Mouse (Mus musculus): ENCODE results near the gene Acot8. TPM values are rescaled to one million over a fixed set of nuclear protein-coding genes. Genes with fewer than 3 reads are reported as not detected.

The Acot8 gene
- polyA plus RNA-seq, 1 experiment from 2014 or later: 19.9 TPM

DNA sequence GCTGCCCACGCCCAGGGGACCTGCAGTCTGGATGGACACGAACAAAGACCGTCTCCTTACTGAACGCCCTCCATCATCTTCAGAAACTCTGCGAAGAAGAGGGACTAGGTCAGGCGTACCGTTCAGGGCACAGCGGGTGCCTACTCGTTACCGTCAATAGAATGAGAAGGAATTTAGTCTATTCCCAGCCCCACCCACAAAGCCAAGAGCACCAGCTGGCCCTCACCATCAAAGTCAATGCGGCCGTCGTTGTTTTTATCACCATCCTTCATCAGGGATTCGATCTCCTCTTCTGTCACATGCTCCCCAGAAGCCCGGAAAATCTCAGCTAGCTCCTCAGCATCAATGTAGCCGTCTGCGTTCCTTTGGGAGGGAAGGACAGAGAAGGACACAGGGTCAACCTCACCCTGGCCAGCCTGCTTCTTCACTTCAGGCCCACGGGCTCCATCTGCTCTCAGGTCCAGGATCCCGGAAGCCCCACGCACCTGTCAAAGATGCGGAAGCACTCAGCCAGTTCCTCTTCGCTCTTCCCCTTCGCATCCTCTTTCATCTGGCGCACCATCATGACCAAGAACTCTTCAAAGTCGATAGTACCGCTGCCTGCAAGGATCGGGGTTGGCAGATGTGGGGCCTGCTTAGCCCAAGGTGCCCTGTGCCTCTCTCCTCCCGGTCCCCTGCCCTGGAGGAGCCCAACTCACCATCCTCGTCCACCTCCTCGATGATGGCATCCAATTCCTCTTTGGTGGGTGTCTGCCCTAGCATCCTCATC, 27.3 kb downstream of the Acot8 start:
- ATAC-seq: no peak
- Histone ChIP-seq H3K4me2 (replicated peaks) (no peak overlapping the region), H3K4me1 (replicated peaks) (no peaks in the 10 kb centered on the region), H3K27me3 (no peaks in the 10 kb centered on the region), H3K9ac (replicated peaks) (no peak overlapping the region), H3K9me3 (no peaks in the 10 kb centered on the region), H3K36me3 (peaks cover 4% of the 10 kb centered on the region; the same call in 1 of the 2 replicates), H3K27ac (no peak overlapping the region), H3K4me3 (replicated peaks) (no peak overlapping the region)
- 86% methylated on average over 30 of the region's 30 CpGs for whole genome bisulfite sequencing

DNA sequence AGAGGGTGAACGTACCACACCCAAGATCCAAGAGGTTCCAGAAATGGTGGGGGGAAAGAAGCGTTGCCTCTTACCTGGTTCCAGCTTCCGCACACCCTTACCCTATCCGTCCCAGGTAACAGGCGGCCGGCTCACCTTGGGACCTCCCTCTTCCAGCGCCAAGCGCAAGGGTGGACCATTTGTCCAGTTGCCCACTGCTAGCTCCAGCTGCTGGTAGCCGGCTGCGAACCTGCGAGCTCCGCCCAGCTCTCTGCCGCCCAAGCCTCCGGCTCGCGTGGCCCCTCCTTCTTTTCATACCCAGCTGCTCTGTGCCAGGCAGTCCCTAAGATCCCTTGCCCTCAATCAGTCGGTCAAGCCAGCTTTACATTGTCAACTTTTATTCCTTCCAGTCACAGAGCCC, 27.9 kb downstream of the Acot8 start:
- Histone ChIP-seq H3K9ac (replicated peaks) (no peak overlapping the region), H3K4me3 (replicated peaks) (no peak overlapping the region), H3K36me3 (peaks cover 4% of the 10 kb centered on the region; the same call in 1 of the 2 replicates), H3K9me3 (no peaks in the 10 kb centered on the region), H3K27ac (no peak overlapping the region), H3K4me1 (replicated peaks) (peaks cover 6% of the 10 kb centered on the region), H3K27me3 (no peaks in the 10 kb centered on the region), H3K4me2 (replicated peaks) (no peak overlapping the region)
- 72% methylated on average over 17 of the region's 17 CpGs for WGBS
- no peak for ATAC-seq

DNA sequence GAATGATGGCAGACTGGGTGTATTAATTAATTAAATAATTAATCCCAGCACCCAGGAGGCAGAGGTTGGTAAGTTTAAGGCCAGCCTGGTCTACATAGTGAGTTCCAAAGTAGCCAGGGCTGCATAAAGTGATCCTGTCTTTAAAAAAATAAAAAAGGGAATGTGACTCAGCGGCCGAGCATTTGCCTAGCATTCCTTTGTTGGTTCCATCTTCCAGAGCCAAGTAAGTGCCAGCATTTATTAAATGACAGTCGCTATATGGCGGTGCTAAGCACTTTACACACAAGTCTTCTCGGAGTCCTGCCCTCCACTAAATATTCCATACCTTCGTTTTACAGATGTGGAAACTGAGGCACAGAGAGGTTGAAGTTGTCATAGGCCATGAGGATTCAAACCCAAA, 28.6 kb downstream of the Acot8 start:
- no peak for ATAC-seq
- no peaks in the 10 kb centered on the region for H3K27me3 ChIP-seq
- H3K4me2 ChIP-seq (replicated peaks): no peak overlapping the region
- H3K9me3 ChIP-seq: no peaks in the 10 kb centered on the region
- no peak overlapping the region for H3K4me3 ChIP-seq (replicated peaks)
- peaks cover 13% of the 10 kb centered on the region for H3K4me1 ChIP-seq (replicated peaks)
- peaks cover 9% of the 10 kb centered on the region; the same call in 1 of the 2 replicates for H3K36me3 ChIP-seq
- 89% methylated on average over 6 of the region's 6 CpGs for WGBS
- H3K27ac ChIP-seq: no peak overlapping the region
- H3K9ac ChIP-seq (replicated peaks): no peak overlapping the region

DNA sequence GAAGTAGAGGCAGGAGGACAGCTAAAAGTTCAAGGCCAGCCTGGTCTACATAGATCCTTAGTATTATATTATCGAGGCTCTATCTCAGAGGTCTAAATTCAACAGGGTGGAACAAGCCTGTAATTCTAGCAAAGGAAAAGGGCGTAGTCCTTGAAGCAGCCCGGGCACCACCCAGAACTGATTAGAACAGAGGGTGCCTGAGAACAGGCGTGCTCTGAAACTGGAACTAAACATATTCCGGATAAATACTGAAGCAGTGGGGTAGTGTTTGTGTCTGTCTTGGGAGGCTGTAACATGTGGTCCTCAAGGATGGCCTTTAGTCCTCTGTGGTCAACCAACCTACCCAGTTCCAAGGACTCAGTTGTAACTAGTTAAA, 30.7 kb downstream of the Acot8 start:
- no peak overlapping the region for H3K27ac ChIP-seq
- 90% methylated on average over 5 of the region's 5 CpGs for WGBS
- peaks cover 26% of the 10 kb centered on the region for H3K4me1 ChIP-seq (replicated peaks)
- H3K9me3 ChIP-seq: no peaks in the 10 kb centered on the region
- no peak overlapping the region for H3K4me3 ChIP-seq (replicated peaks)
- H3K4me2 ChIP-seq (replicated peaks): no peak overlapping the region
- no peak overlapping the region for H3K9ac ChIP-seq (replicated peaks)
- no peak for ATAC-seq
- H3K27me3 ChIP-seq: no peaks in the 10 kb centered on the region
- peaks cover 9% of the 10 kb centered on the region; the same call in 1 of the 2 replicates for H3K36me3 ChIP-seq

DNA sequence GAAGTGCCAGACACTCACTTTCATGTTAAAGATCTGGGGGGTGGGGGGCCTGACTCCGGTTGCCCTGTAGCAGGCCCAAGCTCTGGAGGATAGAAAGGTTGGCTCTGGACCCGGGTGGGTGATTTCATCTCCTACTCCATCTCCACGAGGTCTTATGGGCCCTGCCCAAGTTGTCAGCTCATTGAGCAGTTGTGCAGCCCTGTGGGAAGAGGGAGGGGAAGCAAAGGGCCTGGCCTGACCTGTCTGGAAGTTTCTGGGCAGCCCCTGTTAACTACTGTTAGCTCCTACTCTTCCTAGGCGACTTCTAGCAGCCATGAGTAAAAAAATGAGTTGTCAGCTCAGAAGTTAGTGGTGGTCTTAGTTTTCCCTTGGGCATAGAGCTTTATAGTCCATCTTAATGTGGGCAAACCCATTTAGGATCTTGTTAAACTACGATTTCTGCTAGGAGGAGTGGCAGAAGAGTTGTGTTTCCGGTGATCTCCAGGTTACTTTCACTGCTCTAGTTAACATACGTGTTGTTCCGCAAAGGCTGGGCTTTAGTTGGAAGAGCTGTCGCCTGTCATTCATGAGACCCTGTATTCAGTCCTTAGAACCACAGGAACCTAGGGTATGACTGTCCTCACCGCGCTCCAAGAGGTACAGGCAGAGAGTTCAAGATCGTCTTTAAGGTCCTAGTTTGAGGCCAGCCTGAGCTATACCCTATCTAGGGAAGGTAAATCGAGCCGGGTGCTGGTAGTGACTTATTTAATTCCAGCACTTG, 31.3 kb downstream of the Acot8 start:
- no peak overlapping the region for H3K4me2 ChIP-seq (replicated peaks)
- H3K4me3 ChIP-seq (replicated peaks): no peak overlapping the region
- no peak overlapping the region for H3K27ac ChIP-seq
- WGBS: 80% methylated on average over 14 of the region's 14 CpGs
- H3K27me3 ChIP-seq: no peaks in the 10 kb centered on the region
- H3K9me3 ChIP-seq: no peaks in the 10 kb centered on the region
- peaks cover 26% of the 10 kb centered on the region for H3K4me1 ChIP-seq (replicated peaks)
- no peak for ATAC-seq
- H3K36me3 ChIP-seq: peaks cover 9% of the 10 kb centered on the region; the same call in 1 of the 2 replicates
- H3K9ac ChIP-seq (replicated peaks): no peak overlapping the region

DNA sequence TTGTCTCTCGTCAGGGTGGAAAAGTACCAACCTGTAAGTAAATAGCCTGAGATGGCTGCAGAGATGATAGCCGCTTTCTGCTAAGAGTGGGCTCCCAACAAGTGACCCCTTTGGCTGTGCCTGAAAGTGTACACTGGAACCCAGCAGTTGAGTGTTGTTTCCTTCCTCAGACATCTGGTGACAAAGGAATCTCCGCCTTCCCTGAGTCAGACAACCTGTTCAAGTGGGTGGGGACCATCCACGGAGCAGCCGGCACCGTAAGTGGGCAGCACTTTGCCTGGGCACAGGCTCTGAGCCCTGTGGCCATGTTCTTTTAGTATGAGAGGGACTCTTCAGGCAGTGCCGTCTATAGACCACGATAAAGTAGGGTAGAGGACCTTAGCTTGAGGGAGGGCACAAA, 33.6 kb downstream of the Acot8 start:
- H3K4me3 ChIP-seq (replicated peaks): peak overlapping the region; percentile 86
- H3K27me3 ChIP-seq: no peaks in the 10 kb centered on the region
- 85% methylated on average over 8 of the region's 8 CpGs for WGBS
- H3K9me3 ChIP-seq: no peaks in the 10 kb centered on the region
- peak overlapping the region; percentile 97 for H3K4me2 ChIP-seq (replicated peaks)
- H3K36me3 ChIP-seq: peaks cover 31% of the 10 kb centered on the region
- H3K9ac ChIP-seq (replicated peaks): peak overlapping the region; percentile 71
- peaks cover 26% of the 10 kb centered on the region for H3K4me1 ChIP-seq (replicated peaks)
- no peak overlapping the region for H3K27ac ChIP-seq
- ATAC-seq: no peak

DNA sequence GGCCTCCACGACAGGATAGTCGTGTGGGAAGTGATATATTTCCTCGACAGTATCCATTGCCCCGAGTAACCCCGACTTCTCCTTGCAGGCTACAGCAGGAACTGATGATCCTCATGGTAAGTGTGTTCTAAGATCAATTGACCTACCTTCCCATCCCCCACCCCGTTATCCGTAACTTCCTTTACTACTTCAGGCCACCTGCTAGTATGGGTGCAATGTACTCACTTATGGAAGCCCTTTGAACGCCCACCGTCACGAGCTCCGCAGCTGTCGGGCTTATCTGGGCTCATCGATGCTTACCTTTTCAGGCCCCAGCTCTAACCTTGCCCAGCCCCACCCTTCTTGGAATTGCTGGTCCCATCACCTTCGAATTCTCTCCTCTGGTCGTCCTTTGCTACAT, 34.4 kb downstream of the Acot8 start:
- peaks cover 39% of the 10 kb centered on the region for H3K36me3 ChIP-seq
- 4% methylated on average over 15 of the region's 15 CpGs for WGBS
- H3K27ac ChIP-seq: no peak overlapping the region
- H3K4me1 ChIP-seq (replicated peaks): peaks cover 26% of the 10 kb centered on the region
- peak overlapping the region; percentile 97 for H3K4me2 ChIP-seq (replicated peaks)
- no peaks in the 10 kb centered on the region for H3K9me3 ChIP-seq
- no peaks in the 10 kb centered on the region for H3K27me3 ChIP-seq
- H3K9ac ChIP-seq (replicated peaks): peak overlapping the region; percentile 71
- H3K4me3 ChIP-seq (replicated peaks): peak overlapping the region; percentile 86
- no peak for ATAC-seq

DNA sequence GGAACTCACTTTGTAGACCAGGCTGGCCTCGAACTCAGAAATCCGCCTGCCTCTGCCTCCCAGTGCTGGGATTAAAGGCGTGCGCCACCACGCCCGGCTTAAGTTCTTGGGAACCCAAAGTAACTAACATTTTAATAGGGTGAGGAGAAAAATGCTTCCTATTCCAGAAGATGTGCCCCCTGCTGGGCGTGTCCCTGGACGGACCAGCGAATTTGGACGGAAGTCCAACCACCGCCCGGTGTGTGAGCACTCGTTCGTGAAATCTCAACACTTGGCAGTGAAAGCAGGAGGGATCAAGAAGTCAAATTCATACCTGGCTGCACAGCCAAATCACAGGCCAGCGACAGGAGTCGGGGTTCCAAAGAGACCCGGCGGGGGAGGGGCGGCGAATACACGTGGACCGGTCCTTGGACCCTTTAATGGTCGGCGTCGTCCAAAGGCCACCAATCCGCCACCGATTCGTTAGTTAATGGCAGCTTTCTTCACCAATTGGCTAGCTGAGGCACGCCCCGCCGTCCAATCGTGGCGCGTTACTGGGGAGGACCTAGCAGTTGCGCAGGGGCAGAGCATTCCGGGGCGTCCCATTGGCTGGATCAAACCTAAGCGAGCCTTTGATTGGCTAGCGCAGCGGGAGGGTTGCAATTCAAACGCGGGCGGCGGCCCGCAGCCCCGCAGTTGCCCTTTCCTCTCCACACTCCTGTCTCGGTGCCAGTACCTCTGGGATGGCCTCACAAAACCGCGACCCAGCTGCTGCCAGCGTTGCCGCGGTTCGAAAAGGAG, 35.2 kb downstream of the Acot8 start, which contains the start of gene Ube2c:
TSS of gene Ube2c (plus strand) at position 641 of the 780 bp plus-strand sequence.
- no peaks in the 10 kb centered on the region for H3K27me3 ChIP-seq
- peaks cover 46% of the 10 kb centered on the region for H3K36me3 ChIP-seq
- peak within 1 kb of the TSS; percentile 71 for H3K9ac ChIP-seq (replicated peaks)
- peak within 1 kb of the TSS; percentile 86 for H3K4me3 ChIP-seq (replicated peaks)
- peaks cover 26% of the 10 kb centered on the region for H3K4me1 ChIP-seq (replicated peaks)
- peak within 1 kb of the TSS; percentile 97 for H3K4me2 ChIP-seq (replicated peaks)
- ATAC-seq: peak; percentile 100
- WGBS: 2% methylated on average over 53 of the region's 53 CpGs
- no peaks in the 10 kb centered on the region for H3K9me3 ChIP-seq
- no peak within 1 kb of the TSS for H3K27ac ChIP-seq

DNA sequence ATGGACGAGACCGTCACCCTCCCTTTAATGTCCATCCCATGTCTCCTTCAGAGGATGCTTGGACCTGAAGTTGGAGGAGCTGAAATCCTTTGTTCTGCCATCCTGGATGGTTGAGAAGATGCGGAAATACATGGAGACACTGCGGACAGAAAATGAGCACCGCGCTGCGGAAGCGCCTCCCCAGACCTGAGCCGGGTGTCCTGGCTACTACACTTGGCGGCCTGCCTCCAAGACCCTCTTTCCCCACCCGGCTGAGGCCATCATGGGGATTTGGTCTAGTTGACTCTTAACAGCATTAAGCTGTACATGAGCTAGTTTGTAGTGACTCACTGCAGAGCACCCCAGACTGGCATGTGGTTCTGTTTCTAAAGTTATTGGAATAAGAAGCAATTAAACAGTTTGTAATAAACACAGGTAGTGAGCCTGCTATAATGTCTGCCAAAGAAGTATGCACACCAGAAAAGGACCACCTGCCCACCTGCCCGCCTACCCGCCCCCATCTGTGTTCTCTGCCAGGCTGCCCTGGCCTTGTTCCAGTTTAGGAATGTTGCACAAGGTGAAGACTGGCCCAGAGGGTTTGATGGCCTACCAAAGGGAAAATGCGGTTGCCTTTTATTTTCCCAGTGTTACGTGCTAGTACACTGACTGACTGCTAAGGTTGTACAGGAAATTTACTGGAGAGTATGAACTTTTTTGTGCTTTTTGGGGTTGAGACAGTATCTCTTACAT, 36.7 kb downstream of the Acot8 start:
- Histone ChIP-seq H3K9ac (replicated peaks) (no peak overlapping the region), H3K27me3 (no peaks in the 10 kb centered on the region), H3K4me2 (replicated peaks) (no peak overlapping the region), H3K4me1 (replicated peaks) (peaks cover 26% of the 10 kb centered on the region), H3K4me3 (replicated peaks) (no peak overlapping the region), H3K27ac (no peak overlapping the region), H3K36me3 (peaks cover 53% of the 10 kb centered on the region), H3K9me3 (no peaks in the 10 kb centered on the region)
- WGBS: 96% methylated on average over 15 of the region's 15 CpGs
- ATAC-seq: no peak

DNA sequence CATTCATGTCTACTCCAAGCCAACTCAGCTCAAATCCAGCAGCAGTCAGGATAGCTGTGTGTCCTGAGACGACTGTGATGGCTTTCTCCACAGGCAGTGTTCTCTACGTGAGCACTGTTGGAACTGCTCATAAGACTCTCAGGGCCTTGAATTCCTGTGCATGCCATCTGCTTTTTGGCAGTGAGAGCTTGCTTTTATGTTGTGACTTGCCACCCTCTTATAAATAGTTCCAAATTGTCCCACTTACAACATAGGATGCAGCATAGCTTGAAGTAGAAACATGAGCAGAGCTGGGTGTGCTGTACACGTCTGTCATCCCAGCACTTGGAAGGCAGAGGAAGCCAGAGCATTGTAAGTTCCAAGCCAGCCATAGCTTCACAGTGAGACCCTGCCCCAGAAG, 38.8 kb downstream of the Acot8 start:
- no peak overlapping the region for H3K4me3 ChIP-seq (replicated peaks)
- H3K27me3 ChIP-seq: no peaks in the 10 kb centered on the region
- H3K4me1 ChIP-seq (replicated peaks): peaks cover 11% of the 10 kb centered on the region
- H3K36me3 ChIP-seq: peaks cover 68% of the 10 kb centered on the region
- ATAC-seq: no peak
- no peak overlapping the region for H3K27ac ChIP-seq
- H3K9me3 ChIP-seq: no peaks in the 10 kb centered on the region
- 90% methylated on average over 3 of the region's 3 CpGs for WGBS
- no peak overlapping the region for H3K9ac ChIP-seq (replicated peaks)
- no peak overlapping the region for H3K4me2 ChIP-seq (replicated peaks)

DNA sequence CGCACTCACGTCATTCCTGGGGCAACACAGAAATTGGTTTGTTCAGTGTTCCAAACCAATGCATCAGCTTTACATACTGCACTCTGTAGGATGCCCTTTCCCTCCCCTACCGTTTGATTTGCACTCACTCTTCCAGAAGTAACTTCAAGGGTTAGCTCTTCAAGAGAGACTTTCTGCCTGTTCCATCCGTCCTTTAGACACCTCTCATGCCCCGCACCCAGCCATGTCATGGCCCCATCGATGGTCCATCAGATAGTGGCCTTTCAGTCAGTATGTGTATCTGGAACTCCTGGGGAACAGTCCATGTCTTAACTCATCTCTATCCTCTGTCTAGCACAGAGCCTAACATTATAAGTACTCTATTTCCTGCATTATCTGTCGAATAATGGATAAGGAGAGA, 42.1 kb downstream of the Acot8 start:
- H3K4me2 ChIP-seq (replicated peaks): no peak overlapping the region
- no peaks in the 10 kb centered on the region for H3K4me1 ChIP-seq (replicated peaks)
- H3K36me3 ChIP-seq: peaks cover 91% of the 10 kb centered on the region
- ATAC-seq: no peak
- H3K4me3 ChIP-seq (replicated peaks): no peak overlapping the region
- H3K9me3 ChIP-seq: no peaks in the 10 kb centered on the region
- no peak overlapping the region for H3K9ac ChIP-seq (replicated peaks)
- H3K27ac ChIP-seq: no peak overlapping the region
- 87% methylated on average over 7 of the region's 7 CpGs for WGBS
- H3K27me3 ChIP-seq: no peaks in the 10 kb centered on the region
